Mouse (Mus musculus) cerebellum, adult 2 months (tissue): ENCODE data around the gene Plagl1.

Source experiments
- CTCF ChIP-seq: fragments of 200-500 bp; IDR thresholded peaks from 2 replicates; pipeline ENCODE4 v1.5.1; 2011; ENCODE audit warnings: low read depth, mild to moderate bottlenecking, control low read depth, low read length, moderate library complexity, borderline replicate concordance; ENCODE audit not compliant: insufficient read depth
- POLR2A ChIP-seq: fragments of 200-500 bp; IDR thresholded peaks from 2 replicates; pipeline ENCODE4 v1.6.1; 2011; ENCODE audit warnings: low read length, control low read depth, borderline replicate concordance; ENCODE audit not compliant: insufficient read depth

- no peak for TF ChIP-seq CTCF
- TF ChIP-seq POLR2A, result no peak
Measured at GRCm38 (mm10) chr10:13065129-13065752, 4.9 kb downstream of the Plagl1 start.
